Comparison of ENCODE assay signal across 9 mouse cellular contexts in genomic region chr4:67477264-67477845, GRCm38 (mm10).
DNase-seq lines count a peak whose midpoint lies in the region; ATAC-seq and TF ChIP-seq lines count a peak whose summit lies in the region.
"Had no signal": no experiment of that assay in that cellular context is flagged by ENCODE, and none has a peak within 500 bp of the region (broad histone marks: within the 10 kb centered on the region; RNA-seq: fewer than 3 reads in every experiment).

No protein-coding gene starts in this region.

- H3K9me3 ChIP-seq in intestine, postnatal 0 days (ENCODE audit: control insufficient read depth), result no peaks in the 10 kb centered on the region
- H3K9me3 ChIP-seq in limb, embryonic 10.5 days (replicated peaks), result no peaks in the 10 kb centered on the region
- no peaks in the 10 kb centered on the region for H3K9me3 ChIP-seq in neural tube, embryonic 15.5 days (replicated peaks)
- H3K9me3 ChIP-seq: stomach, embryonic 15.5 days had no signal

- no peaks in the 10 kb centered on the region for H3K4me1 ChIP-seq in embryonic fibroblast, embryonic 13.5 days (ENCODE audit: control insufficient read depth, insufficient read depth, low read length)
- no peaks in the 10 kb centered on the region for H3K4me1 ChIP-seq in intestine, postnatal 0 days (replicated peaks; ENCODE audit: control insufficient read depth, insufficient read depth, low read length)
- no peaks in the 10 kb centered on the region for H3K4me1 ChIP-seq in limb, embryonic 10.5 days
- no peaks in the 10 kb centered on the region for H3K4me1 ChIP-seq in neural tube, embryonic 15.5 days
- H3K4me1 ChIP-seq: stomach, embryonic 15.5 days had no signal

- no peak overlapping the region for H3K9ac ChIP-seq in intestine, postnatal 0 days (ENCODE audit: low read depth, low read length)
- H3K9ac ChIP-seq in neural tube, embryonic 15.5 days (replicated peaks), result no peak overlapping the region
- H3K9ac ChIP-seq: stomach, embryonic 15.5 days had no signal

- no peak overlapping the region for H3K4me2 ChIP-seq in intestine, postnatal 0 days (replicated peaks; ENCODE audit: low read depth)
- H3K4me2 ChIP-seq in neural tube, embryonic 15.5 days, result no peak overlapping the region
- H3K4me2 ChIP-seq: stomach, embryonic 15.5 days had no signal

- TF ChIP-seq CTCF in embryonic fibroblast, embryonic 13.5 days (IDR thresholded peaks at IDR 0.05; ENCODE audit: borderline replicate concordance, insufficient read depth, low read length), result peak; percentile 57; the same call in 1 of the 2 replicates
- peak; percentile 77 for TF ChIP-seq CTCF in intestine, postnatal 0 days (IDR thresholded peaks at IDR 0.05; ENCODE audit: low read depth)

- intact Hi-C loops in gastrocnemius, postnatal 14 days (cut with DNase I; ENCODE audit: low total_unique reads), result no loop called here

- no peaks in the 10 kb centered on the region for H3K36me3 ChIP-seq in intestine, postnatal 0 days (ENCODE audit: control insufficient read depth, insufficient read depth)
- H3K36me3 ChIP-seq in limb, embryonic 10.5 days, result no peaks in the 10 kb centered on the region
- H3K36me3 ChIP-seq in neural tube, embryonic 15.5 days, result no peaks in the 10 kb centered on the region
- H3K36me3 ChIP-seq: stomach, embryonic 15.5 days had no signal

- no peak for ATAC-seq in intestine, postnatal 0 days
- peak; percentile 92 for ATAC-seq in neural tube, embryonic 15.5 days (ENCODE audit: low FRiP score)
- ATAC-seq in erythroblast, adult 5-6 weeks (replicated peaks; ENCODE audit: low FRiP score, poor library complexity, severe bottlenecking), result no peak

- 12% methylated on average over 6 of the region's 6 CpGs for whole genome bisulfite sequencing in intestine, postnatal 0 days
- 16% methylated on average over 6 of the region's 6 CpGs for WGBS in limb, embryonic 10.5 days
- 10% methylated on average over 6 of the region's 6 CpGs for WGBS in neural tube, embryonic 15.5 days

- H3K4me3 ChIP-seq in embryonic fibroblast, embryonic 13.5 days (ENCODE audit: insufficient read depth, low read length), result no peak overlapping the region
- no peak overlapping the region for H3K4me3 ChIP-seq in intestine, postnatal 0 days (ENCODE audit: low read depth, low read length)
- H3K4me3 ChIP-seq in limb, embryonic 10.5 days, result no peak overlapping the region
- no peak overlapping the region for H3K4me3 ChIP-seq in neural tube, embryonic 15.5 days (replicated peaks)
- H3K4me3 ChIP-seq: stomach, embryonic 15.5 days had no signal

- no peak for TF ChIP-seq POLR2A in embryonic fibroblast, embryonic 13.5 days (IDR thresholded peaks at IDR 0.05; ENCODE audit: low read depth, low read length)

- peak; percentile 2 for DNase-seq in gastrocnemius, postnatal 14 days
- DNase-seq in gastrocnemius, adult 8-10 months (ENCODE audit: low spot score in 2 of 2), result no peak
- DNase-seq in adrenal gland, postnatal 36 days, result peak; percentile 2 to 11
- peak; percentile 39 for DNase-seq in limb, embryonic 10.5 days (ENCODE audit: low spot score)

- H3K27ac ChIP-seq in embryonic fibroblast, embryonic 13.5 days (ENCODE audit: insufficient read depth, low read length), result no peak overlapping the region
- no peak overlapping the region for H3K27ac ChIP-seq in intestine, postnatal 0 days (ENCODE audit: low read depth, low read length)
- H3K27ac ChIP-seq in limb, embryonic 10.5 days, result no peak overlapping the region
- no peak overlapping the region for H3K27ac ChIP-seq in neural tube, embryonic 15.5 days (replicated peaks)
- H3K27ac ChIP-seq: stomach, embryonic 15.5 days had no signal

- H3K27me3 ChIP-seq in intestine, postnatal 0 days (replicated peaks; ENCODE audit: control insufficient read depth, insufficient read depth, low read length), result no peaks in the 10 kb centered on the region
- no peaks in the 10 kb centered on the region for H3K27me3 ChIP-seq in limb, embryonic 10.5 days (ENCODE audit: low read depth, poor library complexity, severe bottlenecking)
- no peaks in the 10 kb centered on the region for H3K27me3 ChIP-seq in neural tube, embryonic 15.5 days (replicated peaks)
- H3K27me3 ChIP-seq: stomach, embryonic 15.5 days had no signal

Comparison
In these comparisons a context has a peak if more than half of its experiments do, and no peak if none do; other contexts are left out.
1. DNase-seq: peak in gastrocnemius, postnatal 14 days (single experiment), adrenal gland, postnatal 36 days (2 of 2) and limb, embryonic 10.5 days (single experiment); none in gastrocnemius, adult 8-10 months (0 of 2).